Mouse (Mus musculus): ENCODE measurements around the gene Ddx27.

- TF ChIP-seq CTCF (IDR thresholded peaks at IDR 0.05; ENCODE audit: low read depth, low read length) = no peak
- no peak for TF ChIP-seq POLR2A (IDR thresholded peaks at IDR 0.05; ENCODE audit: insufficient read depth, low read length)
- TF ChIP-seq EP300 (IDR thresholded peaks at IDR 0.05; ENCODE audit: insufficient read depth, low read depth, low read length) = no peak
Measured at GRCm38 (mm10) chr2:167058201-167058600, 43.2 kb downstream of the Ddx27 start.
